Mouse (Mus musculus): ENCODE data around the gene Zic5.

Zic5 gene

DNA sequence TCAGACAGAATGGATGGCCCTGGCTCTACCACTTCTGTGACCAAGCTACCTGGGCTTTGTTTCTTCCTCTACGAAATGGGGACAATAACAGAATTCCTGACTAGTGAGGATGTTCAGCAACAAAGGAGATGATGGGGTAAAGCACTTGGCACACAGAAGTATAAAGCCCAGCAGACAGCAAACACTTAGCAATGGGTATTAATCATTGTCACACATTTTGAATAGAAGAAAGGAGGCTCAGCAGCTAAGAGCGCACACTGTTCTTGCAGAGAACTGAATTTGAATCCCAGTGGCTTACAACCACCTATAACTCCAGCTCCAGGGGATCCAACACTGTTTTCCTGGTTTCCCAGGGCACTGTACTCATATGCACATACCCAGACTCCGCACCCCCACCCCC lies 37.8 kb downstream of the Zic5 start:
- no peak for DNase-seq (ENCODE audit: low spot score in 2 of 2)

DNA sequence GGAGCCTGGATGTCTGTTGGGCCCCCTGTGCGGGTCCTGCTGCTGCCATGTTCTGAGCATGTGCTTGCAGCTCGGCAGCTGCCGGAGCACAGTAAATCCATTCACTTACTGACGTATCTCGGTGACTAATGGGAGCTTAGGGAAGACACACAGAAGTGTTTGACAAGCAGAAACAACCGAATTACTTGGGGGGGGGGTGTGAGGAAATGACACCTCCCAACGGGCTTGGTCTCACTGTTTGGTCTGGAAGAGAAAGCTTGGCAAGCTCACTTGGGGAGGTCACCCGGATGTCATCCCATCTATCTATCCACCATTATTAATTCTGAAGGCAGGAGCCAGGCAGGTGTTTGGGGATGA lies 38.3 kb downstream of the Zic5 start:
- DNase-seq (ENCODE audit: low spot score in 2 of 2): no peak

- no peak for DNase-seq (ENCODE audit: low spot score in 2 of 2)
Measured at GRCm38 (mm10) chr14:122426529-122427203, 38.8 kb downstream of the Zic5 start.

DNA sequence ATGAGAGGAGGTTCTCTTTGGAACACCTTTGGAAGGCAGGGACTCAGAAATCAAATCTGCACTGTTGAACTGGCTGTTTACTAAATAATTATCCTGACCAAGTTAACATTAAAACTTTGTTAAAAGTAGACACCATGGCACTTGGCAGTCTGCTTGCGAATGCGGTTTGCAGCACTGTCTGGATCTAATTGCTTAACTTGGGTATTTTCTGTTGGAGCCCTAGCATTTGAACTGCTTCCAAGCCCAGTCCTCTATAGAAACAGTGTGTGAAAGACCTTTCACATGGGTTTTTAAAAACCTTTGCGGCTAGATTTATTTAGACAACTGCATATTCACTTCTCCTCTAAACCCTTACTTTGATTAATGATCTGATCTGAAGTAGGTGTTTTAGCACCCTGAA lies 41.0 kb downstream of the Zic5 start:
- no peak for DNase-seq (ENCODE audit: low spot score in 2 of 2)

DNA sequence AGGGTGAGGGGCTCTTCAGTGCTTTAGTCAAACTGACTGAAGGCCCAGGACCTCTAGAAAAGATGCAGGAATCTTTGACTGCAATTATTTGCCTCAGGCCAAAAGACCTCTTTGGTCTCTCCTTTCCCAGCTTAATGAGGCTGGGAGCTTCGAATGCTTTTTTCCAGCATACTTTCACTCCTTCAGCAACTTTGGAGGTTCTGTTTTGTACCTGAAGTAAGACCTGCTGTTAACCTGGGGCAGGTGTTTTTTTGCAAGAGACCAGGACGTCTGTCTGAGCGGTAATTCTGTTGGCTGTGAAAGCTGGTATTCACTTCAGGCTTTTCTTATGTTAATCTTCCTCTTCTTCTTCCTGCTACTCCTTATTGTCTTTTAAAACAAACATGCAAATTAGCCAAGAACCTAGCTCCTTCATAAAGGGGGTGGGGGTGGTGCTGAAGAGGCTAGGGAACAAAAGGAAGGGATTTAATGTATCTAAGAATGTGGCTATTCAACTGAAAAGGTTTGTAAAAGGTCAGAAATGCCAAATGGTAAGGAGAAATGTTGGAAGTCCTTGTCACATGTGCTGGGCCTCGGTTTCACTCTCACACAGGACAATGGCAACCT lies 49.2 kb downstream of the Zic5 start:
- DNase-seq (ENCODE audit: low spot score in 2 of 2): no peak

DNA sequence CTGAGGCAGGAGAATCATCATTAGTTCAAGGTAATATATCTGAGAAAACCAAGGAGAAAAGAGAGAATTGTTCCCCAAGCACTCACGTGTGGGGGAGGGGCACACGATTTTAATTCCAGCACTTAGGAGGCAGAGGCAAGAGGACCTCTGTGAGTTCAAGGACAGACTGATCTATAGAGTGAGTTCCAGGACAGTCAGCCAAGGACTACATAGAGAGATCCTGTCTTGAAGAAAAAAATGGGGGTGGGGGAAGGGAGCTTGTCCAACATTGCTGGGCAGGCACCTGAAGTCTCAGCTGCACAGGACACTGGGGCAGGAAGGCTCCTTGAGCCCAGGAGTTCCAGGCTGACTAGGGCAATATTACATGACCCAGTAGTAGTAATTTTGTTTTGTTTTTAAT lies 50.7 kb downstream of the Zic5 start:
- no peak for DNase-seq (ENCODE audit: low spot score in 2 of 2)

DNA sequence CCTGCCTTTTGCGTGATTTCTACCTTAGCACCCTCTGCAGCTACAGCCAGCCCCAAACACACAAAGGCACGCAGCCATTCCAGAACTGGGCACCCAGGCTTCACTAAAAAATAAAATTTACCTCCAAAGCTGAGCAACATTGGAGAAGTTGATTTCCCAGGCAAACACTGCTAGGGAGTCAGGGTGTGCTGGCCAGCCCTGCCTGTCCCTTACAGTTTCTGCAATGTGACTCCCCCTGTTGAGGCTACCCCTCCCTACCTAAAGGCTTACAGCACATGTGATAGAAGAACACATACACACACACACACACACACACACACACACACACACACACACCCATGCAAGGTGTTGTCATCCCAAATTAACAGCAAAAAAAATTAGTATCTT lies 51.9 kb downstream of the Zic5 start:
- no peak for DNase-seq (ENCODE audit: low spot score in 2 of 2)

DNA sequence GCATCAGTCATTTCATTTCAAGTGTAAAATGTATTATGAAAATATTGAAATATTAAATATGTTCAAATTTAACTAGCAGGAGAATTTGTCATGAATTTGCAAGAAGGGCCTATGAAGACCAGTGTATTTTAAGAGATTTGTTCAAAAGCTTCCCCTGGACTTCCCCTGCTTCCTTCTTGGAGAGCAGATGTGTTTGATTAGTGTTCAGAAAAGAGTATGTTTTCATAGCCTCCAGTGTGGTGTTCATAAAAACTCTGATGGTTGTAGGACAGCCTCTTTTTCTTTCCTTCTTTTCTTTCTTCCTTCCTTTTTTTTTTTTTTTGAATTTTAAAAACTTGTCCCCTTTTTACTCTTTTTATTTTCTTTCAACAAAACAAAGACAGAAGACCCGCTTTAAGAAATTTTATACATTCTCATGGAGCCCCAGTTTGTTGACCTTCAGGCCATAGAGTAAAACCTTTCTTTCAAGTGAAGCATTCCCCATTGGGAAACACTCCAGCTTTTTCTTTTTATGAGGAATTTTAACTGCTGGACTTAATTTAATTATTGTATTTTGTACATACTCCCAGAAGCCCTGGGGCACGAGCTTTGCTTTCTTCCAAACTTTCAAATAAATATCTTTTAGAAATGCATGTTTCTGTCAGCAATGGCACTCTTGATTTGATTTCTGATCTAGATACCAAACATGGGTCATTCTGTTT lies 52.5 kb downstream of the Zic5 start:
- no peak for DNase-seq (ENCODE audit: low spot score in 2 of 2)

Measured in spleen, postnatal 10 days (tissue).